Mouse (Mus musculus) thymus, adult 2 months (tissue): ENCODE results near the gene Tnfrsf18.

Source experiments
- CTCF ChIP-seq: fragments of 200-500 bp; IDR thresholded peaks from 2 replicates; pipeline ENCODE4 v1.5.1; 2012; ENCODE audit warnings: mild to moderate bottlenecking, control low read depth, low read length, moderate library complexity, borderline replicate concordance; ENCODE audit not compliant: control insufficient read depth, poor library complexity, insufficient read depth; ENCODE audit errors: extremely low read depth
- POLR2A ChIP-seq: fragments of 200-500 bp; IDR thresholded peaks from 2 replicates; pipeline ENCODE4 v1.6.1; 2012; ENCODE audit warnings: mild to moderate bottlenecking, low read length, control low read depth, moderate library complexity; ENCODE audit not compliant: control insufficient read depth, poor library complexity, insufficient read depth; ENCODE audit errors: extremely low read depth

GRCm38 (mm10) chr4:155981436-155982082, 44.4 kb upstream of the Tnfrsf18 start:
- no peak for TF ChIP-seq CTCF
- no peak for TF ChIP-seq POLR2A
